Mouse (Mus musculus) megakaryocyte, embryonic 14.5 days (primary cell): ENCODE results near the gene Invs. TPM values are rescaled to one million over a fixed set of nuclear protein-coding genes. Genes with fewer than 3 reads are reported as not detected.
A peak's percentile ranks its signal among the peaks of the same experiment; 100 is the strongest.

Source experiments
- H3K27me3 ChIP-seq: replicated peaks from 2 replicates; pipeline ENCODE3; 2012; ENCODE audit warnings: inconsistent platforms
- H3K36me3 ChIP-seq: replicated peaks from 2 replicates; pipeline ENCODE3; 2012; ENCODE audit warnings: low read length, inconsistent platforms, mixed read lengths
- H3K4me1 ChIP-seq: 2 replicates; pipeline ENCODE4 v1.6.1; 2012; ENCODE audit warnings: inconsistent platforms
- H3K4me3 ChIP-seq: replicated peaks from 2 replicates; pipeline ENCODE3; 2012; ENCODE audit warnings: moderate library complexity, mild to moderate bottlenecking, inconsistent platforms
- H3K9me3 ChIP-seq: 2 replicates; pipeline ENCODE4 v1.6.1; 2012; ENCODE audit warnings: inconsistent platforms
- FLI1 ChIP-seq: IDR thresholded peaks from 2 replicates; pipeline ENCODE4 v1.6.1; 2012; ENCODE audit warnings: low read length, inconsistent platforms, mixed read lengths
- GATA1 ChIP-seq: IDR thresholded peaks from 3 replicates; pipeline ENCODE4 v1.6.1; 2012; ENCODE audit warnings: mixed read lengths, low read length, inconsistent platforms, borderline replicate concordance
- polyA plus RNA-seq: library from polyadenylated mRNA; stranded (reverse); fragments of >175 nt; gene quantifications from 2 replicates; pipeline ENCODE4 v1.2.3, GENCODE M21; 2012; ENCODE audit warnings: low replicate concordance; ENCODE audit not compliant: insufficient read depth

Invs gene
- polyA plus RNA-seq, 1 experiment: 2.4 TPM

DNA sequence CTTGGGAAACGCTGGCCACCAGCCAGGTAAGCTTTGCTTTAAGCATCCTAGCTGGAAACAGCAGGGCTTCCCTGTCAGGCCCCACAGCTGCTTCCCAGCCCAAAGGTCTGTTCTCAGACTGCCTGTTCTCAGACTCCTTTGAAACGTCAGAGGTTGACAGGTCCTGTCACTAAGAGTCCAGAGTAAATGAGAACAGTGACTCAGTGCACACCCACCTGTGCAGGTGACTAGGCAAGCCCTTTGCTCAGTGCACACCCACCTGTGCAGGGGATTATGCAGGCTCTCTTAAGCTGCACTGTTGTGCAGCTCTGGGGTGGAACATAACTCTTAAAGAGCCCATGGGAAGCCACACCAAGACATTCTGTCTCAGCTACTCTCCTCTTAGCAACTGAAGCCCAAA, 144.2 kb downstream of the Invs start:
- Histone ChIP-seq H3K4me3 (no peak overlapping the region), H3K36me3 (peaks cover 93% of the 10 kb centered on the region)

GRCm38 (mm10) chr4:48427413-48427812, 147.9 kb downstream of the Invs start:
- Histone ChIP-seq H3K9me3 (no peaks in the 10 kb centered on the region), H3K36me3 (peaks cover 96% of the 10 kb centered on the region), H3K27me3 (no peaks in the 10 kb centered on the region), H3K4me1 (peaks cover 9% of the 10 kb centered on the region; the same call in 1 of the 2 replicates), H3K4me3 (no peak overlapping the region)
- TF ChIP-seq FLI1 (no peak), GATA1 (no peak)

More for the DNA sequence above, 144.2 kb downstream of the Invs start:
- Histone ChIP-seq H3K27me3 (no peaks in the 10 kb centered on the region), H3K9me3 (peaks cover 4% of the 10 kb centered on the region; the same call in 1 of the 2 replicates), H3K4me1 (peaks cover 9% of the 10 kb centered on the region; the same call in 1 of the 2 replicates)
- no peak for TF ChIP-seq GATA1
- no peak for TF ChIP-seq FLI1

DNA sequence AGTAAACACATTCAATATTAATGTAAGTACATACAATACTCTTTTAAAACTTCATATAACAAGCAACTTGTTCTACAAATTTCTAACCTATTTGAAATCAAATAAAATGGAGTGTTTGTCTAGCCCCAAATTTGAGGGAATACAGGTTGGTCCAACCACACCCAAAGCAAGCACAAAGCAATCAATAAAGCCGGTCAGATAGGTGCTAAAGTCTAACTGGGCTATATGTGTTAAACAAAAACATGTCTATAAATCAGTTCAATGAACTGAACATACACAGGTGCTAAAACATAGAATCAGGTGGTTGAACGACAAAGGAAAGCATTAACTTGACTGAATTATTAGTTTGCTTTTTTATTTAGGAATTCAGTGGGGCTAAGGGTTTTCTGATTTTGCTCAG, 148.5 kb downstream of the Invs start:
- TF ChIP-seq FLI1 (no peak), GATA1 (no peak)
- Histone ChIP-seq H3K4me1 (peaks cover 11% of the 10 kb centered on the region; the same call in 1 of the 2 replicates), H3K27me3 (no peaks in the 10 kb centered on the region), H3K4me3 (no peak overlapping the region), H3K36me3 (peaks cover 96% of the 10 kb centered on the region), H3K9me3 (no peaks in the 10 kb centered on the region)

DNA sequence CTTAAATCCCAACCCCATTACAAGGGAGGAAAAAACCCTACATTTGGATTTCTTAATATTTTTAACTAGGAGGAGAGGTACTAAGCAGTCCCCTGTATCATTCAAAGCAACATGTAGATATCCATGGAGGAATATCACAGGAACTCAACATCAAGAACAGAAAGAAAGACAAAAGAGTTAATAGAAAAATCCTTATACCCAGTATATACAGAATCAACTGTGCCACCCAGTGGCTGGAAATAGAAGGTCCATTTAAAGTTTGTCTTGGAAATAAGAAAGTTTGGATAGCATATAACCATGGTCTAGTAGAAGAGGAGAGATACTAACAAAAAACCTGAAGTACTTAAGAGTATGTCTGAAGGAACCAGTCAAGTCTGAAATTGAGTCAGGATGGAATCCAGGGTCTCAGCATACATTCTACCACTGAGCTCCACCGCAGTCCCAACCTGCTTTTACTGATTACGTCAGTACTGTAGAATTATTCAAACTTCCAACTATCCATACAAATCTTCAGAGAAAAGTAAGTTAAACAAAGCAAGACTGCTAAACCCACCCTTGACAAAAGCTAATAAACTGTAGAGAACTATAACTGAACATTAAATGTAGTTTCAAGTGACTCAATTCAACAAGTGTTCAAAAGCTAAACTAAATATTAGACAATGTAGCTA, 174.7 kb downstream of the Invs start:
- Histone ChIP-seq H3K4me1 (no peaks in the 10 kb centered on the region), H3K27me3 (no peaks in the 10 kb centered on the region), H3K9me3 (no peaks in the 10 kb centered on the region), H3K4me3 (no peak overlapping the region), H3K36me3 (peaks cover 87% of the 10 kb centered on the region)
- no peak for TF ChIP-seq GATA1

DNA sequence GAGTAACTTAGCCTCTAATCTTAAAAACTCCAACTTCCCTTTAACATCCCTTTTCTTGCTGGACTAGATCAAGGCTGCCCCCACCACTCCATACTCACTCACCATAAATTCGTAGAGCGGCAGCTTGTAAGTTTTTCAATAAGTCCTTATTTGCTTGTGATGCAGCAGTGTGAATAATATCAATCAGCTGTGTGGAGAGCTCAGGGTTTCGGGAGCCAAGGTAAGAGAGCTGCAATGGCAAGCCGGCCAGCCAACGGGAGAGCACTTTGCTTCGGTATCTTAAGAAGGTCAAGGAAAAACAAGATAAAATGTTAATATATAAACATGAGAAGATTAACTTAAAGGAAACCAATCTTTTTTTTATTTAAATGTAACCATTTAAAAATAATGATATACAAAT, 178.9 kb downstream of the Invs start:
- Histone ChIP-seq H3K27me3 (no peaks in the 10 kb centered on the region), H3K36me3 (peaks cover 92% of the 10 kb centered on the region), H3K4me3 (no peak overlapping the region), H3K9me3 (no peaks in the 10 kb centered on the region), H3K4me1 (no peaks in the 10 kb centered on the region)
- TF ChIP-seq FLI1 (no peak), GATA1 (no peak)

DNA sequence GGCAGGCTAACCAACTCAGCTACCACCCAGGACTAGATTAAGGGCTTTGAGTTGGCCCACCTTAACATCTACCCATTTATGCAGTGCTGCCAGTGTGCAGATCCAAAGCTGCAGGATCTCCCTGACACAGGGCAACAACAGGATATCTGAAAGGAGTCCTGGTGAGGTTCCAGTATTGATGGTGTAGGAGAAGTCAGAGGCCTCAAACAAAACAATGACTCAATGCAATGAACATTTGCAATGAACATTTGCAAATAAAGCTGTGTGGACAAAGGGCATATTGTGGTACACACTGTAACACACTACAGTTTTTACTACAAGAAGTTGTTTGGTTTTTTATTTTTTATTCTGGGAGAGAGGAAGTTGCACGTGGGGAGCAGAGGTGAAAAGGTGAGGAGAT, 181.5 kb downstream of the Invs start:
- Histone ChIP-seq H3K9me3 (no peaks in the 10 kb centered on the region), H3K4me1 (no peaks in the 10 kb centered on the region; the same call in 1 of the 2 replicates), H3K36me3 (peaks cover 87% of the 10 kb centered on the region), H3K27me3 (no peaks in the 10 kb centered on the region), H3K4me3 (no peak overlapping the region)
- TF ChIP-seq GATA1: no peak
- no peak for TF ChIP-seq FLI1

DNA sequence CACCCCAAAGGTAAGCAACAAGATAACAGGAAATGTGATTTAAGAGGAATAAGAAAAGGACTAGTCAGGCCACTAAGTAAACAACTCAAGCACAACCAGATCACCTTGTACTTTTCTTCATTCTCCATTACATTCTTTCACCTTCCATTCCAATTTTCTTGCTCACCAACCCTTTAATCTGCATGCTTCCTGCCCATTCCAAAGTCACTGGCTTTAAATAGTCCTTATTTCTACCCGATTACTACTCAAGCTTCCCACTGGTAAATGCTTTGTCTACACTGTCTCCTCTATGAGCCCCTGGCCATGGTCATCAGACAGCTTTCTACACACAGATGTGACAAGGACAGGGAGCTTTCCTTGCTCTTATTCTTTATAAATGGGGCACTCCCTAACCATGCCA, 191.4 kb downstream of the Invs start:
- TF ChIP-seq GATA1: no peak
- no peak for TF ChIP-seq FLI1
- Histone ChIP-seq H3K4me1 (peaks cover 27% of the 10 kb centered on the region), H3K36me3 (peaks cover 35% of the 10 kb centered on the region), H3K9me3 (no peaks in the 10 kb centered on the region), H3K27me3 (no peaks in the 10 kb centered on the region), H3K4me3 (peak overlapping the region; percentile 71)

- peak overlapping the region; percentile 97 for H3K4me3 ChIP-seq
- peaks cover 22% of the 10 kb centered on the region for H3K36me3 ChIP-seq
- H3K4me1 ChIP-seq: peaks cover 27% of the 10 kb centered on the region
- no peaks in the 10 kb centered on the region for H3K9me3 ChIP-seq
- no peak for TF ChIP-seq FLI1
- no peak for TF ChIP-seq GATA1
- no peaks in the 10 kb centered on the region for H3K27me3 ChIP-seq
These were observed 192.7 kb downstream of the Invs start for GRCm38 (mm10) chr4:48472052-48472791.

- H3K27me3 ChIP-seq: no peaks in the 10 kb centered on the region
- H3K4me3 ChIP-seq: peak within 1 kb of the TSS; percentile 97
- peaks cover 27% of the 10 kb centered on the region for H3K4me1 ChIP-seq
- TF ChIP-seq GATA1: no peak
- TF ChIP-seq FLI1: peak; percentile 35; the same call in 1 of the 2 replicates
- H3K9me3 ChIP-seq: no peaks in the 10 kb centered on the region
- H3K36me3 ChIP-seq: peaks cover 17% of the 10 kb centered on the region
These were observed 193.5 kb downstream of the Invs start, which contains the start of gene Tex10 for GRCm38 (mm10) chr4:48472792-48473650. TSS of gene Tex10 (minus strand) at chr4:48473459.

DNA sequence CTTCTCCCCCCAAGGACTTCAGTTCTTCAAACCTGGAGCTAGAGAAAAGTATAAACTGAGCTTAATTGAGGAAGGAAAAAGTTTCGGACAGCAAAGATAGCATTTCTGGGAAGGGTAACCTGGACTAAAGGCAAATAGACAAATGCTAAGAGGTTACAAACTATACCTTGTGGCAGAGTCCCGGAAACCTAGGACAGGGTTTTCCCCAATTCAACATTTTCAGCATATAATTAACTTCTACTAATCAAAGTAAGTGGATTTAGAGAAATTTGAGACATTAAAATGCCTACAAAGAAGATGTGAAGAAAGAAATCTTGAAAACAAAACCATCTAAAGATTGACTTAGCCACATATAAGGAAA, 194.1 kb downstream of the Invs start:
- Histone ChIP-seq H3K9me3 (0 out of 2 replicates have a peak, but pooled peaks cover 1% of the 10 kb centered on the region), H3K4me1 (peaks cover 27% of the 10 kb centered on the region), H3K27me3 (no peaks in the 10 kb centered on the region), H3K36me3 (peaks cover 11% of the 10 kb centered on the region), H3K4me3 (peak overlapping the region; percentile 97)
- TF ChIP-seq FLI1 (no peak), GATA1 (no peak)
